Comparison of ENCODE assay signal across 27 mouse cellular contexts in the genomic region with DNA sequence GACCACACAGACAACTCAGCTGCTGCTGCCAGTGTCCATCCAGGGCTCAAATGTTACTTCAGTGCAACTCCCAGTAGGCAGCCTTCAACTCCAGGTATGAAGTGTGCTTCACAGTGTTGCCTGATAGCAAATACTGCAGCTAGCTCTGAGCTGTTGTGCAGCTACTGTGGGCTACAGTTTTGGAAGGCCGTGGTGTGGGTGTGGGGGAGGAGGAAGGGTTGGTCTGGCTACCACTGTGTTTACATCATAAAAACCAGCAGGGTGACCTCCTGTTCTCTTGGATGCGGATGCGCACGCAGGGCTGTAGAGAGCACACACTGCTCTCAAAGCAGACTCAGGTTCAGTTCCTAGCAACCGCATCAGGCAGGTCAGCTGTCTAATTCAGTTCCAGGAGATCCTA.
DNase-seq lines count a peak whose midpoint lies in the region; ATAC-seq and TF ChIP-seq lines count a peak whose summit lies in the region.
"Had no signal": no experiment of that assay in that cellular context is flagged by ENCODE, and none has a peak within 500 bp of the region (broad histone marks: within the 10 kb centered on the region; RNA-seq: fewer than 3 reads in every experiment).

No protein-coding gene starts in this region.

- 79% methylated on average over 5 of the region's 5 CpGs for WGBS in intestine, postnatal 0 days

- H3K36me3 ChIP-seq in intestine, postnatal 0 days (ENCODE audit: control insufficient read depth, insufficient read depth), result peaks cover 94% of the 10 kb centered on the region

- H3K4me2 ChIP-seq in intestine, postnatal 0 days (replicated peaks; ENCODE audit: low read depth), result no peak overlapping the region
- H3K4me2 ChIP-seq: heart, embryonic 15.5 days; hindbrain, embryonic 15.5 days; intestine, embryonic 15.5 days; limb, embryonic 13.5 days; liver, embryonic 12.5 days had no signal

- H3K9ac ChIP-seq in intestine, postnatal 0 days (ENCODE audit: low read depth, low read length), result no peak overlapping the region
- H3K9ac ChIP-seq: forebrain, postnatal 0 days; heart, embryonic 15.5 days; hindbrain, embryonic 15.5 days; intestine, embryonic 15.5 days; limb, embryonic 13.5 days; liver, embryonic 12.5 days had no signal

- DNase-seq in layer of hippocampus, adult 2 months (ENCODE audit: low spot score in 2 of 2), result no peak
- DNase-seq in layer of hippocampus, adult 9-11 months, result no peak
- DNase-seq in brain, adult 2 months (ENCODE audit: low read depth, low spot score), result peak; percentile 88
- peak; percentile 87 for DNase-seq in cerebellum, adult 9-10 months
- DNase-seq in embryo, embryonic 10 days (ENCODE audit: low spot score), result no peak
- no peak for DNase-seq in spleen, postnatal 4 days (ENCODE audit: low spot score in 2 of 2)
- DNase-seq: adrenal gland, postnatal 10 days; forebrain, postnatal 0 days; heart, postnatal 4 days; kidney, adult 9 months; kidney, postnatal 14 days; layer of hippocampus, postnatal 36 days; lung, adult 18-20 months; lung, postnatal 10 days; right cerebral cortex, postnatal 14 days; spleen, adult 18-20 months had no signal

- H3K4me3 ChIP-seq in layer of hippocampus, adult 2 months, result no peak overlapping the region
- H3K4me3 ChIP-seq in cortical plate, adult 2 months (ENCODE audit: insufficient read depth, low read length), result no peak overlapping the region
- H3K4me3 ChIP-seq in intestine, postnatal 0 days (ENCODE audit: low read depth, low read length), result no peak overlapping the region
- H3K4me3 ChIP-seq: heart, embryonic 15.5 days; hindbrain, embryonic 15.5 days; intestine, embryonic 15.5 days; limb, embryonic 13.5 days; liver, embryonic 12.5 days; midbrain, embryonic 10.5 days had no signal

- no peaks in the 10 kb centered on the region for H3K27me3 ChIP-seq in intestine, postnatal 0 days (replicated peaks; ENCODE audit: control insufficient read depth, insufficient read depth, low read length)
- H3K27me3 ChIP-seq: heart, embryonic 15.5 days; hindbrain, embryonic 15.5 days; intestine, embryonic 15.5 days; limb, embryonic 13.5 days; liver, embryonic 12.5 days; Patski had no signal

- TF ChIP-seq CTCF in layer of hippocampus, adult 2 months (conservative IDR thresholded peaks at IDR 0.05), result no peak
- no peak for TF ChIP-seq CTCF in cortical plate, adult 2 months (IDR thresholded peaks at IDR 0.05; ENCODE audit: extremely low read depth, insufficient read depth, low read length)
- no peak for TF ChIP-seq CTCF in intestine, postnatal 0 days (IDR thresholded peaks at IDR 0.05; ENCODE audit: low read depth)

- TF ChIP-seq POLR2A in cortical plate, adult 2 months (IDR thresholded peaks at IDR 0.05; ENCODE audit: extremely low read depth, insufficient read depth, low read length), result no peak

- H3K4me1 ChIP-seq in cortical plate, adult 2 months (ENCODE audit: control insufficient read depth, insufficient read depth, low read length), result no peaks in the 10 kb centered on the region
- H3K4me1 ChIP-seq in intestine, postnatal 0 days (replicated peaks; ENCODE audit: control insufficient read depth, insufficient read depth, low read length), result no peaks in the 10 kb centered on the region
- H3K4me1 ChIP-seq: heart, embryonic 15.5 days; hindbrain, embryonic 15.5 days; intestine, embryonic 15.5 days; limb, embryonic 13.5 days; liver, embryonic 12.5 days; midbrain, embryonic 10.5 days had no signal

- H3K9me3 ChIP-seq in intestine, postnatal 0 days (ENCODE audit: control insufficient read depth), result no peaks in the 10 kb centered on the region
- H3K9me3 ChIP-seq: G1E; heart, embryonic 15.5 days; hindbrain, embryonic 15.5 days; intestine, embryonic 15.5 days; limb, embryonic 13.5 days; liver, embryonic 12.5 days; midbrain, embryonic 10.5 days had no signal

- ATAC-seq in intestine, postnatal 0 days, result no peak
- ATAC-seq: activated CD4-positive, CD25-positive, alpha-beta regulatory T cell, adult 4 months; forebrain, postnatal 0 days; intestine, embryonic 15.5 days; liver, embryonic 12.5 days; Patski had no signal

- H3K27ac ChIP-seq in layer of hippocampus, adult 2 months, result peak overlapping the region; percentile 72
- H3K27ac ChIP-seq in cortical plate, adult 2 months (ENCODE audit: insufficient read depth, low read length), result peak overlapping the region; percentile 63
- no peak overlapping the region for H3K27ac ChIP-seq in intestine, postnatal 0 days (ENCODE audit: low read depth, low read length)
- H3K27ac ChIP-seq: heart, embryonic 15.5 days; hindbrain, embryonic 15.5 days; intestine, embryonic 15.5 days; limb, embryonic 13.5 days; liver, embryonic 12.5 days; midbrain, embryonic 10.5 days had no signal

Comparison
In these comparisons a context has a peak if more than half of its experiments do, and no peak if none do; other contexts are left out.
1. DNase-seq: peak in brain, adult 2 months (single experiment) and cerebellum, adult 9-10 months (single experiment); none in layer of hippocampus, adult 2 months (0 of 2), layer of hippocampus, adult 9-11 months (single experiment), embryo, embryonic 10 days (single experiment) and spleen, postnatal 4 days (0 of 2).